Mouse (Mus musculus): ENCODE measurements around the gene Olfr213.
"Not testable (repeated sequence)": the region's sequence is repeated elsewhere in the genome, so short reads cannot be mapped to it uniquely, and the experiment has no call there.

The Olfr213 gene

GRCm38 (mm10) chr6:116538156-116538555 is at the start of gene Olfr213:
Gene Olfr213 (plus strand): TSS chr6:116538456.
- DNase-seq (ENCODE audit: low read depth, low spot score): no peak

GRCm38 (mm10) chr6:116488791-116489190 is 49.5 kb upstream of the Olfr213 start, which contains the start of gene Olfr211:
Gene Olfr211 (plus strand): TSS chr6:116489091.
- DNase-seq (ENCODE audit: low read depth, low spot score): peak; percentile 19

- peak; percentile 1 for DNase-seq (ENCODE audit: low read depth, low spot score)
These were observed 44.5 kb upstream of the Olfr213 start for GRCm38 (mm10) chr6:116493742-116494141.

- no peak for DNase-seq (ENCODE audit: low read depth, low spot score)
These were observed 42.3 kb upstream of the Olfr213 start for GRCm38 (mm10) chr6:116495960-116496359.

- DNase-seq (ENCODE audit: low read depth, low spot score): not testable (repeated sequence)
These were observed 31.8 kb upstream of the Olfr213 start, which contains the start of gene Olfr212 for GRCm38 (mm10) chr6:116506302-116507003. Gene Olfr212 (plus strand): TSS chr6:116506516.

GRCm38 (mm10) chr6:116514832-116515231 is 23.4 kb upstream of the Olfr213 start:
- no peak for DNase-seq (ENCODE audit: low read depth, low spot score)

- DNase-seq (ENCODE audit: low read depth, low spot score): no peak
These were observed 4.2 kb downstream of the Olfr213 start for GRCm38 (mm10) chr6:116542500-116542899.

- not testable (repeated sequence) for DNase-seq (ENCODE audit: low read depth, low spot score)
These were observed 12.6 kb downstream of the Olfr213 start, which contains the start of gene Gm5580 for GRCm38 (mm10) chr6:116550841-116551240. Gene Gm5580 (plus strand): TSS chr6:116551141.

- DNase-seq (ENCODE audit: low read depth, low spot score): no peak
These were observed 15.7 kb downstream of the Olfr213 start, which contains the start of gene Olfr214 for GRCm38 (mm10) chr6:116553935-116554334. Gene Olfr214 (plus strand): TSS chr6:116554235.

GRCm38 (mm10) chr6:116554952-116555351 is 16.7 kb downstream of the Olfr213 start:
- DNase-seq (ENCODE audit: low read depth, low spot score): no peak

- peak; percentile 57 for DNase-seq (ENCODE audit: low read depth, low spot score)
These were observed 31.6 kb downstream of the Olfr213 start for GRCm38 (mm10) chr6:116569834-116570233.

GRCm38 (mm10) chr6:116584095-116584494 is 45.8 kb downstream of the Olfr213 start, which contains the start of gene Olfr215:
Gene Olfr215 (minus strand): TSS chr6:116584195.
- DNase-seq (ENCODE audit: low read depth, low spot score): no peak

All from brain, adult 2 months (tissue).